Mouse (Mus musculus) stomach, postnatal 0 days (tissue): ENCODE measurements around the gene Cutal. TPM values are rescaled to one million over a fixed set of nuclear protein-coding genes. Genes with fewer than 3 reads are reported as not detected.
A peak's percentile ranks its signal among the peaks of the same experiment; 100 is the strongest.
"Not testable (repeated sequence)": the region's sequence is repeated elsewhere in the genome, so short reads cannot be mapped to it uniquely, and the experiment has no call there.

Experiments used
- ATAC-seq: fragments of 200-750 bp; cut with Nextera tagmentation; 2 replicates; pipeline ENCODE4 v1.8.0; 2017; ENCODE audit not compliant: low FRiP score, low TSS enrichment
- DNase-seq: peaks from one replicate; pipeline ENCODE4 v3.0.0-alpha.2; 2016; ENCODE audit warnings: low spot score
- H3K27ac ChIP-seq: fragments of 300-500 bp; sonication (generic); replicated peaks from 2 replicates; pipeline ENCODE4 v1.5.1; 2014; ENCODE audit warnings: mild to moderate bottlenecking, control low read depth
- H3K27me3 ChIP-seq: fragments of 300-500 bp; sonication (generic); 2 replicates; pipeline ENCODE4 v1.6.1; 2014; ENCODE audit warnings: low read length; ENCODE audit not compliant: control insufficient read depth, insufficient read depth
- H3K36me3 ChIP-seq: fragments of 300-500 bp; sonication (generic); 2 replicates; pipeline ENCODE4 v1.6.1; 2014; ENCODE audit warnings: low read length, mixed read lengths; ENCODE audit not compliant: control insufficient read depth, insufficient read depth
- H3K4me1 ChIP-seq: fragments of 300-500 bp; sonication (generic); replicated peaks from 2 replicates; pipeline ENCODE4 v1.6.1; 2014; ENCODE audit warnings: antibody characterized with exemption; ENCODE audit not compliant: control insufficient read depth, insufficient read depth
- H3K4me2 ChIP-seq: fragments of 300-500 bp; sonication (generic); replicated peaks from 2 replicates; pipeline ENCODE4 v1.6.1; 2014; ENCODE audit warnings: low read depth, mild to moderate bottlenecking, control low read depth, moderate library complexity
- H3K4me3 ChIP-seq: fragments of 300-500 bp; sonication (generic); 2 replicates; pipeline ENCODE4 v1.5.1; 2014; ENCODE audit warnings: low read depth, low read length, control low read depth
- H3K9ac ChIP-seq: fragments of 300-500 bp; sonication (generic); 2 replicates; pipeline ENCODE4 v1.6.1; 2014; ENCODE audit warnings: mild to moderate bottlenecking, low read length, control low read depth, mixed read lengths
- H3K9me3 ChIP-seq: fragments of 300-500 bp; sonication (generic); 2 replicates; pipeline ENCODE4 v1.6.1; 2016; ENCODE audit warnings: low read length; ENCODE audit not compliant: control insufficient read depth
- CTCF ChIP-seq: IDR thresholded peaks from 2 replicates; pipeline ENCODE4 v1.5.1; 2016; ENCODE audit warnings: antibody characterized with exemption, low read depth, mild to moderate bottlenecking, moderate library complexity
- EP300 ChIP-seq: optimal IDR thresholded peaks from 2 replicates; pipeline ENCODE3; 2016; ENCODE audit warnings: antibody characterized with exemption
- WGBS: fragments of 180-500 bp; shearing (Covaris S2); extraction: QIAGEN DNeasy Blood & Tissue Kit; methylation state at CpG from one replicate; pipeline ENCODE4 v1.1.7; 2014; 5-methylcytosine and 5-hydroxymethylcytosine counted together
- polyA plus RNA-seq: library from polyadenylated mRNA; unstranded; fragments of >200 nt; fragmentation: Nextera tagmentation; extraction: Ambion mirVana; gene quantifications from 2 replicates; pipeline ENCODE4 v1.2.1, GENCODE M21; 2015

The Cutal gene
- polyA plus RNA-seq: 0.55 and 0.81 TPM in 2 replicates

GRCm38 (mm10) chr2:34874271-34874670, at the start of gene Cutal:
Cutal (plus strand) TSS chr2:34874396.
- Histone ChIP-seq H3K4me3 (peak within 1 kb of the TSS; percentile 18), H3K4me1 (0 out of 2 replicates have a peak, but pooled peaks cover 3% of the 10 kb centered on the region), H3K27ac (no peak within 1 kb of the TSS), H3K9ac (peak within 1 kb of the TSS; percentile 45; the same call in 1 of the 2 replicates), H3K9me3 (no peaks in the 10 kb centered on the region), H3K4me2 (peak within 1 kb of the TSS; percentile 37), H3K27me3 (no peaks in the 10 kb centered on the region), H3K36me3 (no peaks in the 10 kb centered on the region)
- ATAC-seq: no peak; the same call in 1 of the 2 replicates
- TF ChIP-seq EP300 (no peak), CTCF (no peak)
- WGBS: 4% methylated on average over 14 of the region's 14 CpGs
- peak; percentile 70 for DNase-seq

GRCm38 (mm10) chr2:34825827-34826459, 48.3 kb upstream of the Cutal start, which contains the start of gene Fbxw2:
Fbxw2 (minus strand) TSS chr2:34826311.
- peak within 1 kb of the TSS; percentile 94 for H3K9ac ChIP-seq
- H3K4me1 ChIP-seq: no peaks in the 10 kb centered on the region; the same call in 1 of the 2 replicates
- peak; percentile 96 for DNase-seq
- peak; percentile 99 for ATAC-seq
- peak within 1 kb of the TSS; percentile 94 for H3K27ac ChIP-seq
- under 1% methylated on average over 54 of the region's 57 CpGs for WGBS
- H3K27me3 ChIP-seq: no peaks in the 10 kb centered on the region
- peak; percentile 39 for TF ChIP-seq EP300
- TF ChIP-seq CTCF: no peak
- no peaks in the 10 kb centered on the region for H3K9me3 ChIP-seq
- peak within 1 kb of the TSS; percentile 96 for H3K4me3 ChIP-seq
- H3K4me2 ChIP-seq: peak within 1 kb of the TSS; percentile 60
- H3K36me3 ChIP-seq: 0 out of 2 replicates have a peak, but pooled peaks cover 3% of the 10 kb centered on the region

- peak overlapping the region; percentile 94 for H3K27ac ChIP-seq
- DNase-seq (peak; percentile 31), ATAC-seq (peak; percentile 10; the same call in 1 of the 2 replicates)
- peak overlapping the region; percentile 96 for H3K4me3 ChIP-seq
- H3K9me3 ChIP-seq: no peaks in the 10 kb centered on the region
- H3K4me2 ChIP-seq: peak overlapping the region; percentile 60
- H3K27me3 ChIP-seq: no peaks in the 10 kb centered on the region
- 34% methylated on average over 19 of the region's 21 CpGs for WGBS
- TF ChIP-seq EP300: no peak
- no peak for TF ChIP-seq CTCF
- peak overlapping the region; percentile 94 for H3K9ac ChIP-seq
- H3K4me1 ChIP-seq: no peaks in the 10 kb centered on the region; the same call in 1 of the 2 replicates
- H3K36me3 ChIP-seq: 0 out of 2 replicates have a peak, but pooled peaks cover 2% of the 10 kb centered on the region
These were observed 47.5 kb upstream of the Cutal start for GRCm38 (mm10) chr2:34826460-34827231.

- Histone ChIP-seq H3K36me3 (0 out of 2 replicates have a peak, but pooled peaks cover 2% of the 10 kb centered on the region), H3K9ac (no peak overlapping the region), H3K27ac (no peak overlapping the region), H3K9me3 (no peaks in the 10 kb centered on the region), H3K27me3 (no peaks in the 10 kb centered on the region), H3K4me3 (no peak overlapping the region), H3K4me1 (no peaks in the 10 kb centered on the region; the same call in 1 of the 2 replicates), H3K4me2 (no peak overlapping the region)
- DNase-seq (no peak), ATAC-seq (no peak)
- TF ChIP-seq EP300: no peak
- no peak for TF ChIP-seq CTCF
- 82% methylated on average over 4 of the region's 4 CpGs for WGBS
These were observed 46.6 kb upstream of the Cutal start for GRCm38 (mm10) chr2:34827591-34827990.

- ATAC-seq (no peak), DNase-seq (no peak)
- TF ChIP-seq EP300: no peak
- no peak for TF ChIP-seq CTCF
- no peak overlapping the region for H3K9ac ChIP-seq
- no peaks in the 10 kb centered on the region for H3K27me3 ChIP-seq
- no peaks in the 10 kb centered on the region for H3K9me3 ChIP-seq
- no peak overlapping the region for H3K4me3 ChIP-seq
- H3K36me3 ChIP-seq: 0 out of 2 replicates have a peak, but pooled peaks cover 2% of the 10 kb centered on the region
- H3K27ac ChIP-seq: no peak overlapping the region
- no peaks in the 10 kb centered on the region; the same call in 1 of the 2 replicates for H3K4me1 ChIP-seq
- 89% methylated on average over 1 of the region's 1 CpGs for WGBS
- H3K4me2 ChIP-seq: no peak overlapping the region
These were observed 46.2 kb upstream of the Cutal start for GRCm38 (mm10) chr2:34828026-34828425.

- DNase-seq, H3K4me1 ChIP-seq, H3K27ac ChIP-seq, H3K4me2 ChIP-seq, H3K27me3 ChIP-seq, H3K4me3 ChIP-seq, H3K36me3 ChIP-seq, H3K9me3 ChIP-seq, ATAC-seq, H3K9ac ChIP-seq: not testable (repeated sequence)
- WGBS: 92% methylated on average over 17 of the region's 17 CpGs
These were observed 44.1 kb upstream of the Cutal start for GRCm38 (mm10) chr2:34830066-34830465.

GRCm38 (mm10) chr2:34832766-34833457, 41.3 kb upstream of the Cutal start, which contains the start of gene Gm34653:
Gm34653 (plus strand) TSS chr2:34833007.
- 64% methylated on average over 11 of the region's 11 CpGs for WGBS
- not testable (repeated sequence) for DNase-seq, H3K27ac ChIP-seq, H3K4me3 ChIP-seq, H3K9me3 ChIP-seq, H3K4me2 ChIP-seq, H3K27me3 ChIP-seq, ATAC-seq, H3K4me1 ChIP-seq, H3K9ac ChIP-seq, H3K36me3 ChIP-seq
